Mouse (Mus musculus) layer of hippocampus, adult 8-10 months (tissue): ENCODE data around the gene Dcps. TPM values are rescaled to one million over a fixed set of nuclear protein-coding genes. Genes with fewer than 3 reads are reported as not detected.

Source experiments
- DNase-seq, 2 experiments: peaks; one replicate each; pipeline ENCODE4 v3.0.0; 2022; ENCODE audit warnings: low spot score in 2 of 2
- total RNA-seq, 4 experiments: library from RNA; stranded (reverse); gene quantifications; 2 replicates each; pipeline ENCODE4 v1.2.4; 2022

The Dcps gene
- total RNA-seq, result 10 to 100 TPM; 17.7 to 20.0 (median 18.2) TPM

DNA sequence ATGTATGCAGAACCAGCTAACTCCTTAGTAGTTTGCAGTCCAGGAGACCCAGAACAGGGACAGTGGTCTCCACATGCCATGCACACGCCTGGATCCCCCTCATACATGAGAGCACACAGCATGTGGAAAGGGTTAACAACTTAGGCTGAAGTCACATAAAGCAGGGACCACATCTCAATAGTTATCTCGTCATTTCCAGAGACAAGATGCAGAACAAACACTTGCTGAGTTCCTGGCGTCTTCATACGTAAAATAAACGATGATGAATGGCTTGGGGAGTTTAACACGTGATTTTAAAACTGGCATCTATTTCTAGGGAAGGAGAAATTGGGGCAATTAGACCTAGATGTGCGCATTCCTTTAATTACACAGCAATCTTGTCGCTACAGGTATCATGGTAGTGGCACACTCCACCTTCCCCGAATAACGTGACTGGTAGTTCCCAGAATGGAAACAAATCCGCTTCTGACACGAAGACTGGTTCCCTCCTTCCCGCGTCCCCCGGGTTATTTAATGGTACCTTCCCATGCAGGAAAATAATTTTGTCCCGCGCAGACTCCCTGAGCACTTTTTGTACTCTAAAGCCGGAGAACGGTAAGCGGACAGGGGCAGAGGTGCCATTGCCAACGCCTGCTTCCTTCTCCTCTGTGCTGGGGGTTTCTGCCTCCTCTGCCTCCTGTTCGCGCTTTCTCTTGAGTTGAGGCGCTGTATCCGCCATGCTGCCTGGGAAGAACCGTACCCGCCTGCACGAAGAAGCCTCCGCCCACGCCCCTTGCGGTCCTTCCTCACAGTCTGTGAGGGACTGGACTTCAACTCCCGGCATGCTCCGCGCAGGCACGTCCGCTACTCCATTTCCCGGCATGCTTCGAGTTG is at the start of gene Dcps:
TSS of gene Dcps (minus strand) at position 811 of the 873 bp plus-strand sequence.
- DNase-seq, result peak; percentile 92 to 95

DNA sequence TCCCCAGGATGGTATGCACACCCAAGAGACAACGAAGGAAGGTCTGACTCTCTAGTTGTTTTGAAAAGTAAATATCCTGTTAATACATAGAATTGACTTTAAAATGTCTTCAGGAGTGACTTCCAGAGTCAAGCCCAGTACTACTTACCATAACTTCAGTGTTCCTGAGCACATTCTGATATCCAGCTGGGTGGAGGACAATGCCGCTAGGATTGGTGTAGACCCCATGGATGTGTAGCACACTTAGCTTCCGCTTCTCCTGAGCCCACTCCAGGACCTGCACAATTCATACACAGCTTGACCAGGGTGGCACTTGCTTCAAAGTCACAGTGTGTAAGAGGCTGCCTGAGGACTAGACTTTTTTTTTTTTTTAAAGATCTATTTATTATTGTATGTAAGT is 47.6 kb upstream of the Dcps start:
- no peak for DNase-seq

DNA sequence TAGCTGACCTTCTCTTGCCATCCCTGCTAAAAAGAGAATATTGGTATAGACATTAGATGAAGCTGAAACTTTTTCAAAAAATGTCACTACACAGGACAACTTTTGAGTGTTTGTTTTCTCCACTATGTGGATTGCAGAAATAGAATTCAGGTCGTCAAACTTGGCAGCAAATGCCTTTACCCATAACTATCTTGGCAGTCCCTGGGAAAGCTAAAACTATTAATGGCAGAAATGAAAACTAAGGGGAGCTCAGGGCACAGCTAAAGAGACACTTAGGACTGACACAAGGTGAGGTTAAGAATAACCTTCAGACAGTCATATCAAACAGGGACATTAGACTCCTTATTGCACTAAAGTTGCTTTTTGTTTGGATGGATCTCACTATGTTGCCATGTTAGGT is 42.1 kb upstream of the Dcps start:
- no peak for DNase-seq

DNA sequence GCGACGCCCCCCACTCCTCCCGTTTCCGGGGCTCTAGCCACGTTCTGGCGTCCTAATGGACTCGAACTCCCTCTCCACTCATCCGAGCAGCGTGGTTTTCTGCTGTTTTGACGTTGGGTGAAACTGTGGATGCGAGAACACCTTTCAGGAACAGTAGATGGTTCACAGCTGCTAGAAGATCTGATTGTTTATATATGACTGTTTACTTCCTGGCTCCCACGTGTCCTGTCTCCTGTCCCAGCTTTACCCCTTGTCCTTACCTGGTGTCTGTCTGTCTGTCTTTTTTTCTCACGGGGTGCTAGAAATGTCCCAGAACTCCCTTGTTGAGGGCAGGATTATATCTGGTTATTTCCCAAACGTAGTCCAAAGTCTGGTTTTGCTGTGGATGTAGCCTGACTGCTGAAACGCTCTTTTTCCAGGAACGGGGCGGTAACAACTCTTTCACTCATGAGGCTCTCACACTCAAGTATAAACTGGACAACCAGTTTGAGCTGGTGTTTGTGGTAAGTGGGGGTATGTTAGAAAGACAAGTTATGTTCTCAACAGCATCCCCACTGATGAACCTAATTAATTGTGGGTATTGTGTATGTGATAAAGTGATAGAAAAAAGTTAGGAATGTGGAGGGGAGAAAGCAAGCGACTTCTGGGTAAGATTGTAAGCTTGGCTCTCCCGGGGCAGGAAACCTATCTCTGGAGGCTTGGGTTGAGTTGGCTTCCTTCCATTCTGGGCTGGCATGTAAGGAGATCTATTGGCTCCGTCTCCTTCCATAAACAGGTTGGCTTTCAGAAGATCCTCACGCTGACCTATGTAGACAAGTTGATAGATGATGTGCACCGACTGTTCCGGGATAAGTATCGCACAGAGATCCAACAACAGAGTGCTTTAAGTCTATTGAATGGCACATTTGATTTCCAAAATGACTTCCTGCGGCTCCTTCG is 36.0 kb upstream of the Dcps start:
- no peak for DNase-seq

DNA sequence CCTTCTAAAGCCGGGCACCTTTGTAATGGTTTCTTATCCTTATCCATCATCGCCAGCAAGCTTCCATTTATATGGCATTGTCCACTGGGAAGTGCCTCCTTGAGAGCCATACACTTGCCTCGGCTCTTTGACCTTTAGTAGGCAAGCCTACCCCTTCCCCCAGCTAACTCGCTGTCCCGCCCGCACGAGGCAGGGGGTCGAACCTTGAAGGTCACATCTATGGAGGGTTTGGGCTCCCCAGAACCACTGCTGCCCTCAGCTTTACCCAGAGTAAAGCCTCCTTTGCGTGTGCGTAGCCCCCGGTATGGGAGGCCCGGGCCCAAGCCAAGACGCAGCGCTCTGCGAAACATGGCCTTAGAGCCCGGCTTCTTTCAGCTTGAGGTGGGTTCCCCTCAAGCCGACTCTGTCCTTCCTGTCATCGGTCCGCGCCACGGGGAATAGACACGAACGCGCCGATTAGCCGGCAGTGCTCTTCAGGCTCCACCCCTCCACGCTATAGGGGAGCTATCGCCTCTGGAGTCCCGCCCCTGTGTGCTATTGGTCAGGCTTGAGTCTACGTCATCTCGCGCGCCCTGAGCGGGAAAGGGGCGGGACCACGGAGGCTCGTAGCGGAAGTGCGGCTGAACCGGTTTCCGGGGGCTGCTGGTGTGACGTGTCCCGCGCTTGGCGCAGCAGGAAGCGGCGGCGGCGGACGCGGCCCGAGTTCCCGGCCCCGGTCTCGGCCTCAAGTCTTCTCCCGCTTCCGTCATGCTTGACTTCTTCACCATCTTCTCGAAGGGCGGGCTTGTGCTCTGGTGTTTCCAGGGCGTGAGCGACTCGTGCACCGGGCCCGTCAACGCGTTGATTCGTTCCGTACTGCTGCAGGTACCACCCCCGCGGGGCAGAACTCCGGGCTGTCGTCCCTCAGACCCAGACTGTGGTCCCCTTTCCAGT is 34.9 kb upstream of the Dcps start, which contains the start of gene Foxred1:
TSS of gene Foxred1 (minus strand) at position 514 of the 933 bp plus-strand sequence.
- DNase-seq, result peak; percentile 98 to 99

DNA sequence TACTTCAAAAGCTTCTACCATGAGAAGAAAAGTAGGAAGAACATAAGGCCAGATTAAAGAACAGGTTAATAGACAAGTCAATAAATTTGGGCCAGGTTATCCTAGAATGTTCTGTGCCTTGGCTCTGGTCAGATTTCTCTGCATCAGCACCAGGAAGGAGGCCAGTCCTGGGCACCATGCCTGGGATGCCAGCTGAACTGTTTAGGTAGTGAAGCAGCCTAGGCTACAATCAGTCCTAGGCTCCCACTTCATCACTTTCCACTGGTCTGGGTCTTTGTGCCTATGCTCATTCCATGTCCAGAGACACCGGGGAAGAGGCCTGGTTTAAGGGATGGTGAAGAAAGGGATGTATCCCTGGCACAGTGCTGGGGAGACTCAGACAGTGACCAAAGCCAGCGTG is 28.6 kb upstream of the Dcps start:
- no peak for DNase-seq

DNA sequence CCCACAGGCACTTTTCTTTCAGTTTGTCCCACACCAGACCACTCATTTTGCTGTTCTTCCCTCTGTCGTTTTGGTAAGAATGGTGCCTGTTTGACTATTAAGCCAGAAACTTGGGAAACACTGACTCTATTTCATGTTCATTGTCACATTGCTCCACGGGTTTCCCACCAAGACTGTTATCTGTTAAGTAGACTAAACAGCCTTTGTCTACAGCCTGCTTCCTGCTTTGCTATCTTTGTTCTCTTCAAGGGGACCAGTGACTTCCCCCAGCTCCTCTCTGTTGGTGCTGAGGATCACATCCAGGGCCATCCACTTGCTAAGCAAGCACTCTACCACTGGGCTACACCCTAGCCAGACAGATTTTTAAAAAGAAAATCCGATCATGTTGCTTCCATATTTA is 27.7 kb upstream of the Dcps start:
- DNase-seq, result no peak

DNA sequence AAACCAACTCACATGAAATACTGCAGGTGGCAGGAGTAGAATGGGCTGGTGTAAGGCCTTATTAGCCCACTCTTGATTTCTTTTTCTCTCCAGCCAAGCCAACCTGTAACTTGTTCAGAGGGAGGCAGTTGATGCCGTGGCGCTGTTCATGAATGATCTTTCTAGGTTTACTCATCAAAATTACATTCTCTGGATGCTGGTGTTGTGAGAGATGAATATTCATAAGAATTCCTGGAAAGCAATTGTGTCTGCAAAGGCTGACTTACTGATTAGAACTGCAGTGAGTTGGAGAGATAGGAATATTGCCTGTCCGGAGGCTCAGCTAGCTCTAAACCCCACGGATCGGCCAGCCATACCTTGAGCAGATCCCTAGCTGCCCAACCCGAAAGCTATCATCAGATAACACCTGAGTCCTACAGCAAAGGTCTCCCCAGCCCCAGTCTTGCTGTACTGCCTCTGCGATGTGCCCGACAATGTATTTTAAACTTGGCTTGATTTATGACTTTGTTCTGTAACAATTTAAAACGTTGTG is 24.7 kb upstream of the Dcps start:
- no peak for DNase-seq

DNA sequence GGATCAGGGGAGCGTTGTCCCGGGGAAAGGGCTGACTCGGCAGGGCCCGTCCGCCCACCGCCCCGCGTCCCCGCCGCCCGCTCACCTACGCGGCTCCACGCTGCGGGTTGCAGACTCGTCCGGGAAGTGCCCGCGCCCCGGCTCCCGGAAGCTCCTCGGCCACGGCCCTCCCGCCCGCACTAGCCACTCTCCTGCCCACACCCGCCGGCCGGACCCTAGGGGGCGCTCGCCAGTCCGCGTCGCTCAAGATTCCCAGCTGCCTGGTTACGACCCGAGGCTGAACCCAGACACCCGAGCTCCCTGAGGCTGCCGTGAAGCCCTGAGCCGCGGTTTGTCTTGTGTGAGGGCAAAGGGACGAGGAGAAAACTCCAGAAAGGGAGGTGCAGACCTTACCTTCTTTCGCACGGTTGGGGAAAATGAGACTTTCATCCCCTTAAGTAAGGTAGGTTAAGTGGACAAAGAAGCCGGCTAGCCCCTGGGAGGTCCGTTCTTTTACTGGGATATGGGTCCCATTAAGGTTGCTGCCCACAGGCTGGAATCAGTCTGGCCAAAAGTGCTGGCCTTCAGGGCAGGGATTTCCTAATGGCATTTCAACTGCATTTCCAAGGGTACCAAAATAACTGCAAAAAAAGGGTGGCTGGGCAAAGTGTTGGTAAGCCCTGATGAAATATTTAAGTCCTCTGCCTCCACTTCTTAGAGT is 24.1 kb upstream of the Dcps start, which contains the start of the genes Srpr and Tirap:
TSS of gene Srpr (plus strand) at position 404 of the 700 bp plus-strand sequence.
TSS of gene Tirap (minus strand) at position 520 of the 700 bp plus-strand sequence.
- DNase-seq, result peak; percentile 61 to 71

DNA sequence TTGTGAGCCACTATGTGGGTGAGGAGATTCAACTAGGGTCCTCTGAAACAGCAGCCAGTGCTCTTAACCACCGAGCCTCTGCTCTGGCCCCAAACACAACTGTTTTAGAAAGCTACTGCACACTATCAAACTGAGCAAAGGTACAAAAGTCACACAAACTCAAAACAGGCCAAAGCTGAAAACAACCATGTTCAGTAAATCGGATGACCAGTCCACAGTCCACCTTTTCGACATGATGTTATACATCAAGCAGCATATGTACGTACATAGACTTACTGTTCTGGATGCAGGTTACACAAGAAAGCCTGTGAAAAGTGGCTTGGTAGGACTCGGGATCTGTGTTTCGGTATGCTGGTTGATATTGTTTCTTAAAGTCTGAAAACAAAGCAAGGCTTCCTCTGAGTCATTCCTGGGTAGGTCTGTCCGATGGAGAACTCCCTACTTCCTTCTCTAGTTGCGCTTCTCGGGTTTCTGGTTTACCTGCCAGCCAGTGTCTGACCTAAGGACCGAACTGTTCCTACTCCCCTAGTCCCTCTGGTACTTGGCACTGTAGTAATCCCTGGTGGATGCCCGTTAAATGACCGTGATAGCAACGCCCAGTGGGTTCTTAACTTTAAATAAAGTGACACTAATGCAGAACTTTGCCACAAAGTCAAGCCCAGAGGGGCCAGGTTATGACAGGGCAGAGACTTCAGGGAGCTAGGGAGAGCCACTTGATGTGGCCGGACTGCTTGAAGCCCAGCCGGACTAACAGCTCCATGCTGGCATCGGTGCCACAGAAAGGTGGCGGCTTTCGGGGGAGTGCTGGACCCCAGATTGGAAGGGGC is 23.3 kb upstream of the Dcps start:
- DNase-seq, result no peak

DNA sequence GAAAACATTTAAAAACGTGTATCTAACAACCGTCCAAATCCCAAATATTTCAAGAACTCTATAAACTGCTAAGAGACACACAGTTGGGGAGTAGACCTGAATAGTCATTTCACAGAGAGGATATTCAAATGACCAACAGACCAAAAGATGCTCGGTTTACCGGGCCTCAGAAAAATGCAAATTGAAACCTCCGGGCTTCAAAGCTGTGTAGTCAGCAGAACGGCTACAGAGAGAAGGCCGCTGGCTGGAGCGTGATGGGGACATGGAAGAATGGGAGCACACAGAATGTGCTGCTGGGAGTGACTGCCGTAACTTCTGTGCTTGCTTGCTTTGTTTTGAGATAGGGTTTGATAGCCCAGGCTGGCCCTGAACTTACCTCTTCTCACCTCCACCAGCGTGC is 22.5 kb upstream of the Dcps start:
- no peak for DNase-seq

DNA sequence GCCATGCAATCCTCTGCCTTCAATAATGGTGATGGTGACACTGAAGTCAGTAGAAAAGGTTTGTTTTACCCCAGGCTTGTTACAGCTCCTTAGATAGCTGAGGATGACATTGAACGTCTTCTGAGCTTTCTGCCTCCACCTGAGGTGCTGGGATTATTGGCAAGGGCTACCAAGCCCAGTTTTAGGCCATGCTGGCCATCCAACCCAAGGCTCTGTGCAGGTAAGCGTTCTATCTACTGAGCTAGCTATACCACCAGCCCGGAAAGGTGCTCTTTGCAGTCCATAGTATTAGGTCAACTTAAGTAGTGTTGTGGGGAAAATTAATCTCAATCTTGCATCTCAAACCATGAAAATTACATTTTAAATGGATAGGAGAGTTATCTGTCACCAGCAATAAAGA is 21.8 kb upstream of the Dcps start:
- no peak for DNase-seq

DNA sequence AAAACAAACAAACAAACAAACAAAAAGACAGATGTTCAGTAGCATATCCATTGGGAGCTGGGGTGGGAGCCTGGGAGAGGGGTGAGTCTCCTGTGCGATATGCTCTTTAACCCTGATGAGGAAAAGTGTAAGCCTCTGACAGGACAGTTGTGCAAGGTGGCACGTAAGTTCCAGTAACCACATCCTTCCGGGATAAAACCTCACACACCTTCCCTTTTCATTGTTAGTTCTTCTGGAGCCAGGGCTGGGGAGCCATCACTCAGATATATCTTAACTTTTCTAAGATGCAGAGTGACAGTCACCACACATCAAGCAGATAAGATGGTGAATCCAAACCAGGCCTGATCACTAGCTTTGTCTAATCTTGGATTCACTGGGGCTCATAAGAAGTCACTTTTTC is 18.2 kb upstream of the Dcps start:
- no peak for DNase-seq

DNA sequence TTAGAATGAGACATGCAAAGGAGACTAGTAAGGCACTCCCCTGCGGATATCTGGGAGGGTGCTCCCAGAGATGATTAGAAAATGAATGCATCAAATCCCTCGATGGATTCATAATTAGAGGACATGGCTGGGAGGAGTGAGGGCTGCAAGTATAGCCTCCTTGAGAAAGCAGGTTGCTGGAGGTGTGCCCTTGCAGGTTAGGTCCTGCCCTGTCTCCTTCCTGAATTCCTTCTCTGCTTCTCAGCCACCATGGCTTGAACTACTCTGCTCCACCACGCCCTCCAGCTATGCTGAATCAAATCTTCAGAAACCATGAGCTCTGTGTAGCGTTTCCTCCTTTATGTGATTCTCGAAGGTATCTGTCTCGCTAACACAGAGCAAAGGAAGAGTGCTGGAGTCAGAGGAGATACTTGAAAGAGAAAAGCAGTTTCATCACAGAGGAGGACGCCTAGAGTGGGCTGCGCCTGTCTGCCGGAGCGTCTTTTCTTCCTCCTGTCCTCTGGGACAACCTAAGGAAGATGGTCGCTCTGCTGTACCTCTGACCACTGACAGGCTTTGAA is 17.2 kb upstream of the Dcps start:
- DNase-seq, result no peak

DNA sequence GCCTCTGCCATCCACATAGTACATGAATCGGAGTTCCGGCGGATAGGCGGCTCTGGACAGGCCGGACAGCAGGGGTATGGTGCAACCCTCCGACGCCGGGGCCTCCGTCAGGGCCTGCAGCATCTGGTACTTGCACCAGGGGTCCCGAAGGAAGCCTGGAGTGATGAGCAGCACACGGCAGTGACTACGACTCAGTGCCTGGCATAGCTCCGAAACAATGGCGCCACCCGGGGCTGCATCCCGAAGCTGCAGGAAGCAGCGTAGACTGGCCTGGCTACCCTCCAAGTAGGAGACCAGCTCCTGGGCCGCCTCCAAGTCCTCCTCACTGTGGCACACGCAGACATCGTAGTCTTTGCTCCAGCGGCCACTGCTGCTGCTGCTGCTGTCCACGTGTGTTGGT is 12.8 kb upstream of the Dcps start:
- DNase-seq, result peak in 1 of 2 experiments; percentile 63

DNA sequence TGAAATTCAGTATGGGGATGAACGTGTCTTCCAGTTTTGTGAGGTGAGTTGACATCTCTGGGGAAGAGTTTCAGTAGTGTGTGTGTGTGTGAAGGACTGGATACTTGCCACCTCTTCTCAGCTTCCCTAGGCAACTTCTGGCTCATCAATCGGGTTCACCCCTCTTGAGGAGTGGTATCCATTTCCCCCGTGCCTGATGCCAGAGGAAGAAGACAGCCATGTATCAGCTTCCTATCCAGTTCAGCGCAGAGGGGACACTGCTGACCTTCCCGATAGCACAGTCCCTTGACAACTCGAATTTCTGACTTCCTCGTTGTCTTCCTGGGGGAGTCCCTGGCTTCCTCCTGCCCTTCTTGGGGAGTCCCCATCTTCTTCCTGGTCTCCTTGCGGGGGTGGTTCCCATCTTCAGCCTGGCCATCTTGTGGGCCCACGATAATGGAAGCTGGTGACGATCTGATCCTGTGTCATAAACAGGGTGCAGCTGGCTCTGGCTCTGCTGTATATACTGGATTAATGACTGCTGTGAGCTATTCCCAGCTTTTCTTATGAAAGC is 11.6 kb upstream of the Dcps start:
- no peak for DNase-seq

DNA sequence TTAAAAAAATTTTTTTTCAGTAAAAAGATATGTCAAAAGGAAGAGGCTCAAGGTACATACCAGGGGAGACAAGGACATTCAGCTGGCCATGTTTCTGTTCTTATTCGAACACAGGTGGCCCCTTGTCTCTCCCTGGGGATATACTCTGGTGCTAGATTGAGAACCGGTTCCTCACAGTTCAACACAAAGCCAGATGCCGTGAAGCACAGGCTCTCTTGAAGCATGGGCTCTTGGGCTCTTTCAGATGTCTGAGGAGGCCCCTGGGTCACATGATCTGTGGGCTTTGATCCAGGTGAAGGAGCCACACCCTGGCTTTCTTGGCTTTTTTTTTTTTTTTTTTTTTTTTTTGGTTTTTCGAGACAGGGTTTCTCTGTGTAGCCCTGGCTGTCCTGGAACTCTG is 10.6 kb upstream of the Dcps start:
- DNase-seq, result no peak

DNA sequence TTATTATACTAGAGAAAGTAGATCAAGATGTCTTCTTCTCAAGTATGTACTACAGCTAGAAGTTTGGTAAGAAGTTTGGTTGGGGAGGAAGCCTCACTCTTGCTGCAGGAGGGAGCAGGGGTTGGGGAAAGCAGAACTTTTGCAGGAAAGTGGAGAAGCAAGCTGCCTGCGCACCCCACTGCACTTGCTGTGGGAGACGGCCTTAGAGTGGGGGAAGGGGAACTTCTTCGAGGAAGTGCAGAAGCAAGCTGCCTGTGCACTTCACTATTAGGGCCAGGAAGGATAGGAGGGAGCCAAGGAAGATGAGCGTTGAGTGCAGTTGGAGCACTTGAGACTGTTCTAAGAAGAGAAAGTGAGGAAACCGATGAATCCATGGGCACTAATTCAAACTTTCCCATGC is 7.5 kb upstream of the Dcps start:
- no peak for DNase-seq
